Mouse (Mus musculus) stomach, postnatal 0 days (tissue): ENCODE results near the gene Drc1.

Experiments
- CTCF ChIP-seq: IDR thresholded peaks from 2 replicates; pipeline ENCODE4 v1.5.1; 2016; ENCODE audit warnings: antibody characterized with exemption, low read depth, mild to moderate bottlenecking, moderate library complexity
- EP300 ChIP-seq: optimal IDR thresholded peaks from 2 replicates; pipeline ENCODE3; 2016; ENCODE audit warnings: antibody characterized with exemption

DNA sequence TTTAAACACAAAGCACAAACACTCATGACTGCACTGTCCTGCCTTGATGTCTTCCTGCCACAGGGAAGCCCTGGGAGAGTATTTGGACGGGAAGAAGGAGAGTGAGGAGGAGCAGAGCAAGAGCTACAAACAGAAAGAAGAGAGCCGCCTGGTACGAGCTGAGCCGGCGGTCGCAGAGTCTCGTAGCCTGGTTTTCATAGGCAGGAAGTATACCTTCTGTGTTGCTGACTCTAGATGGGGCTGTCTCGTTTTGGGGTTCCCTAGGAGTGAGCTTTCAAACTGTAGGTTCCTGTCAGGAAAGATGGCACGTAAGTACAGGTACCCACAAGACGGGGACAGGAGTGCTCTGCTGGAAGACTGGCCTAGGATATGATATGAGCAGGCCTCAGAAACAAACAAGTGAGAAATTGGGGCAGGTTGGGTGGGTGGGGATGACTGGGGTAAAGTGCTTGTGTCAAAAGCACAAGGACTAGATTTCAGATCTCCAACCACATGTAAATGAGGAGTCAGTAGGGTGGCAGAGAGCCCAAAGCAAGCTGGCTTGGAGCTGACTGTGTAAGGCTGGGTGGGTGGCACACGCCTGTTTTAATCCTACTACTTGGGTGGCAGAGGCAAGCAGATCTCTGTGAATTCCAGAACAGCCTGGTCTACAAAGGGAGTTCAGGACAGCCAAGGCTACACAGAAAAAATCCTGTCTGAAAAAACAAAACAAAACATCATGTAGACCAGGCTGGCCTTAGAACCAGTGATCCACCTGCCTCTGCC lies 60.6 kb downstream of the Drc1 start:
- TF ChIP-seq CTCF, result no peak
- TF ChIP-seq EP300, result no peak
